Mouse (Mus musculus): ENCODE data around the gene Shc2.

DNA sequence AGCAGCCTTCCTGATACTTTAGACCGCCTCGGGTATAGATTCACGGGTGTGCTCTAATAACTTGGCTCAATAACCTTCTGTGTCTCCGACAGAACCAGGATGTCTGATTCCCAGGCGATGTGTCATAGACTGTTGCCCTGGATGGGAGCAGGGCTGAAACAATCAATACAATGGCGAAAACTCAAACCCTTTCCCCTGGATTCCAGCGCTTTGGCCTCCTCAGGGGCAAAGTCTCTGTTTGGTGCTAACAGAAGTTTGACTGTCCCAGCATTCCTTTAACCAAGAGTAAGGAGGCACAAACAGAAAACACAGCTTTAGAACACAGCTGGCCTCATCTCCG, 42.2 kb downstream of the Shc2 start:
- TF ChIP-seq POLR2A (IDR thresholded peaks at IDR 0.05; ENCODE audit: borderline replicate concordance, extremely low read depth, low read depth, low read length) (no peak), CTCF (IDR thresholded peaks at IDR 0.05; ENCODE audit: insufficient read depth, low read length) (no peak)
